Mouse (Mus musculus): ENCODE data around the gene Olfr814.
"Not testable (repeated sequence)": the region's sequence is repeated elsewhere in the genome, so short reads cannot be mapped to it uniquely, and the experiment has no call there.

Olfr814 gene

GRCm38 (mm10) chr10:129879751-129880150, at the start of gene Olfr814:
Olfr814 (minus strand) TSS chr10:129879851.
- DNase-seq (ENCODE audit: low spot score in 2 of 2): not testable (repeated sequence)

GRCm38 (mm10) chr10:129915497-129915896, 35.8 kb upstream of the Olfr814 start, which contains the start of gene Olfr816:
Olfr816 (minus strand) TSS chr10:129915597.
- DNase-seq (ENCODE audit: low spot score in 2 of 2): no peak

- not testable (repeated sequence) for DNase-seq (ENCODE audit: low spot score in 2 of 2)
These were observed 26.1 kb upstream of the Olfr814 start, which contains the start of gene Olfr815 for GRCm38 (mm10) chr10:129905767-129906166. Olfr815 (minus strand) TSS chr10:129905867.

- DNase-seq (ENCODE audit: low spot score in 2 of 2): no peak
These were observed 6.3 kb upstream of the Olfr814 start for GRCm38 (mm10) chr10:129885934-129886333.

- not testable (repeated sequence) for DNase-seq (ENCODE audit: low spot score in 2 of 2)
These were observed 5.8 kb upstream of the Olfr814 start for GRCm38 (mm10) chr10:129885496-129885895.

- DNase-seq (ENCODE audit: low spot score in 2 of 2): no peak
These were observed 24.6 kb downstream of the Olfr814 start, which contains the start of gene Olfr813 for GRCm38 (mm10) chr10:129855067-129855466. Olfr813 (plus strand) TSS chr10:129855367.

GRCm38 (mm10) chr10:129847343-129847742, 32.3 kb downstream of the Olfr814 start:
- DNase-seq (ENCODE audit: low spot score in 2 of 2): no peak

- no peak for DNase-seq (ENCODE audit: low spot score in 2 of 2)
These were observed 33.7 kb downstream of the Olfr814 start, which contains the start of gene Olfr812 for GRCm38 (mm10) chr10:129845994-129846393. Olfr812 (minus strand) TSS chr10:129846094.
